Mouse (Mus musculus) embryonic facial prominence, embryonic 11.5 days (tissue): ENCODE data around the gene Gm20388. TPM values are rescaled to one million over a fixed set of nuclear protein-coding genes. Genes with fewer than 3 reads are reported as not detected.

Source experiments
- ATAC-seq: fragments of 200-750 bp; cut with Nextera tagmentation; replicated peaks from 2 replicates; pipeline ENCODE4 v1.8.0; 2017; ENCODE audit warnings: low read depth; ENCODE audit not compliant: insufficient number of reproducible peaks, low FRiP score, low TSS enrichment
- DNase-seq: peaks from one replicate; pipeline ENCODE4 v3.0.0-alpha.2; 2015; ENCODE audit warnings: low spot score
- H3K27ac ChIP-seq: fragments of 300-500 bp; sonication (generic); replicated peaks from 2 replicates; pipeline ENCODE4 v1.5.1; 2014; ENCODE audit warnings: mild to moderate bottlenecking, low read depth, low read length, control low read depth
- H3K27me3 ChIP-seq: fragments of 300-500 bp; sonication (generic); 2 replicates; pipeline ENCODE4 v1.6.1; 2014; ENCODE audit warnings: mild to moderate bottlenecking, low read length, moderate library complexity, mixed read lengths; ENCODE audit not compliant: control insufficient read depth, insufficient read depth
- H3K36me3 ChIP-seq: fragments of 300-500 bp; sonication (generic); replicated peaks from 2 replicates; pipeline ENCODE4 v1.6.1; 2014; ENCODE audit warnings: low read depth, mild to moderate bottlenecking, low read length, moderate library complexity, mixed read lengths; ENCODE audit not compliant: control insufficient read depth, insufficient read depth
- H3K4me1 ChIP-seq: fragments of 300-500 bp; sonication (generic); 2 replicates; pipeline ENCODE4 v1.6.1; 2014; ENCODE audit warnings: low read length, mixed read lengths; ENCODE audit not compliant: control insufficient read depth, insufficient read depth
- H3K4me2 ChIP-seq: fragments of 300-500 bp; sonication (generic); 2 replicates; pipeline ENCODE4 v1.6.1; 2014; ENCODE audit warnings: low read depth, mild to moderate bottlenecking, control low read depth, low read length, moderate library complexity
- H3K4me3 ChIP-seq: fragments of 300-500 bp; sonication (generic); 2 replicates; pipeline ENCODE4 v1.5.1; 2014; ENCODE audit warnings: low read depth, low read length, control low read depth
- H3K9ac ChIP-seq: fragments of 300-500 bp; sonication (generic); replicated peaks from 2 replicates; pipeline ENCODE4 v1.6.1; 2014; ENCODE audit warnings: mild to moderate bottlenecking, control low read depth, low read length
- H3K9me3 ChIP-seq: fragments of 300-500 bp; sonication (generic); replicated peaks from 2 replicates; pipeline ENCODE4 v1.6.1; 2016; ENCODE audit warnings: mild to moderate bottlenecking, low read length, inconsistent platforms, mixed read lengths; ENCODE audit not compliant: control insufficient read depth
- WGBS: fragments of 180-500 bp; shearing (Covaris S2); extraction: QIAGEN DNeasy Blood & Tissue Kit; methylation state at CpG from one replicate; pipeline ENCODE4 v1.1.7; 2014; 5-methylcytosine and 5-hydroxymethylcytosine counted together
- polyA plus RNA-seq: library from polyadenylated mRNA; unstranded; fragments of >200 nt; fragmentation: Nextera tagmentation; extraction: Ambion mirVana; gene quantifications from 2 replicates; pipeline ENCODE4 v1.2.1, GENCODE M21; 2014

Gene Gm20388
- polyA plus RNA-seq, 1 experiment from 2014 or later, result 3.1 TPM

DNA sequence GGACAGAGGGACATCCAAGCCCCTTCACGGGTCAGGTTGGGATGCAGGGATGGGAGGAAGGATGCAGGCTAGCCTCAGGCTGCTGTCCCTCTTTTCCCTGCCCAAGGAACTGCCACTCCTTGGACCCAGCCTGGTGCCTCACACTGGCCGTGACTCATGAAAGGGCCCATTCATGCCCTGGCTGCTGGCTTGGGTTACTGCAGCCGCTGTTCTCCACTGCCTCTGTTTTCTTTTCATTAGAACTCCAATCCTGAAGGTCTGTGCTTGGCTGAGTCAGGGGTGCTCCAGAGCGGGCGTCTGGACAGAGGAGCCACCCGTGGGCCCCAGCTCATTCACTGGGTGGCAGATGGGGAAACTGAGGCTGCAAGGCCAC is 2314.0 kb downstream of the Gm20388 start:
- no peaks in the 10 kb centered on the region for H3K9me3 ChIP-seq
- WGBS, result 20% methylated on average over 6 of the region's 6 CpGs
- no peak overlapping the region for H3K27ac ChIP-seq
- peak; percentile 40 for DNase-seq
- H3K36me3 ChIP-seq, result no peaks in the 10 kb centered on the region
- H3K27me3 ChIP-seq, result peaks cover 8% of the 10 kb centered on the region
- H3K9ac ChIP-seq, result no peak overlapping the region
- no peak overlapping the region for H3K4me3 ChIP-seq
- no peaks in the 10 kb centered on the region for H3K4me1 ChIP-seq
- no peak overlapping the region for H3K4me2 ChIP-seq
- ATAC-seq, result no peak

DNA sequence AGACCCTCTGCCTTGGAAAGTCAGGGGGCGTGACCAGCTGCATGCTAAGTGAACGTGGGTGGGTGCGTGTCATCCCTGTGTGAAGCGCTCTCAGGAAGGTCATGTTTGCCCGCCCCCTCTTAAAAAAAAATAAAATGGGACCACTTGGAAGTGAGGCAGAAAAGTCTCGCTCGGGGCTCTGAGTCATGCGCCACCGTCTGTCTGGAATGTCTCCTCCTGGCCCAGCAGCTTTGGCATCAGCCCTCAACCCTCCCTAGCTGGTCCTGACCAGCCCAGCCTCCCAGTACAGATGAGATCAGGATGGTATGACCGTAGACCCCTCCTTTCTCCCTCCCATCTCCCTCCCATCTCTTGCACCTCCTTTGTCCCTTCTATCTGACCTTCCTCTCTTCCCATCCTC is 2314.8 kb downstream of the Gm20388 start:
- DNase-seq, result no peak
- Histone ChIP-seq H3K9ac (no peak overlapping the region), H3K4me3 (no peak overlapping the region), H3K9me3 (no peaks in the 10 kb centered on the region), H3K27me3 (peaks cover 14% of the 10 kb centered on the region), H3K4me2 (no peak overlapping the region), H3K27ac (no peak overlapping the region), H3K36me3 (no peaks in the 10 kb centered on the region), H3K4me1 (no peaks in the 10 kb centered on the region; the same call in 1 of the 2 replicates)
- WGBS, result 63% methylated on average over 10 of the region's 10 CpGs
- no peak for ATAC-seq

DNA sequence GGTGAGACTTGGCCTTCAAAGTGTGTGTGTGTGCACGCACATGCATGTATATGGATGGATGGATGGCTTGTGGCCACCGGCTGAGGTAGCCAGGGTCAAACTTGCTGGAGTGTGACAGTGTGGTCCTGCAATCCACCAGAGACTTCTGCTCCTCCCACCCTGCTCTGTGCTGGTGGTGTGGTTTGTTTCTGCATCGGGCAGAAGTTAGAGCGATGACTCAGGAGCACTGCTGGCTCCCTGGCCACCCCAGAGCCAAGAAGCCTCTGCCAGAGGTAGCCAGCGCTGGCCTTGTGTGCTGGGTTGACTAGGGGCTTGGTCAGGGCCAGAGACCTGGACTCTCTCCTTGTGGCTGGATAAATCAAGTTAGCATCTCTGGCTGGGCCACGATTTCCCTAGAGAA is 2316.7 kb downstream of the Gm20388 start:
- no peaks in the 10 kb centered on the region for H3K9me3 ChIP-seq
- H3K36me3 ChIP-seq, result no peaks in the 10 kb centered on the region
- WGBS, result 87% methylated on average over 6 of the region's 6 CpGs
- peaks cover 22% of the 10 kb centered on the region for H3K27me3 ChIP-seq
- no peak overlapping the region for H3K27ac ChIP-seq
- ATAC-seq (no peak), DNase-seq (no peak)
- peaks cover 2% of the 10 kb centered on the region; the same call in 1 of the 2 replicates for H3K4me1 ChIP-seq
- H3K9ac ChIP-seq, result no peak overlapping the region
- H3K4me2 ChIP-seq, result no peak overlapping the region
- H3K4me3 ChIP-seq, result no peak overlapping the region

DNA sequence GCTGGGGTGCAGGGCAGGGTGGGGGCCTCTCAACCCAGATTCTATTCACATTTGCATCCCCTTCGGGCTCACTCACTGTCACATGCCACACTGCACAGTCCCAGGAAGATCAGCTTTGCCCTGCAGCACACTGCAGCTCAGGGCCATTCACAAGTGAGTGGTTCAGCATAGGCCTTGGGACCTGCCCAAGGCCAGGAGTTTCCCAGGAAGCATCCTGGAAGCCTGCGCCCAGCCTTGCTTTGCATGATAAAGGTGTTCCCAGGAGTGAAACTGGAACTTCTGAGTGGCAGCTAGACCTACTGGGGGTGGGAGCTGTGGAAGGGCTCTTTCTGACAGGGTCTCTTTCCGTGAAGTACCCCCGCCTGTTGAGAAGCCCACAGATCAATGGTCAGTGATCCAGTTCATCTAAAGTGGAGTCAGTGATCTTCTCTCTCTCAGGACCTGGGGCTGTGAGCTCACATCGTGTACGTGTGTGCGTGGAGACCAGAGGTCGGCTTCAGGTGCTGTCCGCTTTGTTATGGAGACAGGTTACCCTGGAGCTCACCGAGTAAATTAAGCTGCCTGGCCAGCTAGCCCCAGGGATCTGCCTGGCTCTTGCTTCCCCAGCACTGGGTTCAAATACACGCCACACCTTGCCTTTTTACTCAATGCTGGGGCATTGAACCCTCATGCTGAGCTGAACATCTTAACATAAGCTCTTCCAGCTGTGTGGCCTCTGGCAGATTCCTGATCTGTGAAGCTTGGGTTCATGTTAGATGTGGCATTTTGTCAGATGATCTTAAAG is 2318.3 kb downstream of the Gm20388 start:
- DNase-seq, result peak; percentile 16
- peaks cover 24% of the 10 kb centered on the region for H3K27me3 ChIP-seq
- peaks cover 2% of the 10 kb centered on the region; the same call in 1 of the 2 replicates for H3K4me1 ChIP-seq
- no peak overlapping the region for H3K9ac ChIP-seq
- H3K4me3 ChIP-seq, result no peak overlapping the region
- no peak overlapping the region for H3K4me2 ChIP-seq
- ATAC-seq, result no peak
- H3K9me3 ChIP-seq, result no peaks in the 10 kb centered on the region
- H3K36me3 ChIP-seq, result no peaks in the 10 kb centered on the region
- H3K27ac ChIP-seq, result no peak overlapping the region
- 39% methylated on average over 11 of the region's 11 CpGs for WGBS

DNA sequence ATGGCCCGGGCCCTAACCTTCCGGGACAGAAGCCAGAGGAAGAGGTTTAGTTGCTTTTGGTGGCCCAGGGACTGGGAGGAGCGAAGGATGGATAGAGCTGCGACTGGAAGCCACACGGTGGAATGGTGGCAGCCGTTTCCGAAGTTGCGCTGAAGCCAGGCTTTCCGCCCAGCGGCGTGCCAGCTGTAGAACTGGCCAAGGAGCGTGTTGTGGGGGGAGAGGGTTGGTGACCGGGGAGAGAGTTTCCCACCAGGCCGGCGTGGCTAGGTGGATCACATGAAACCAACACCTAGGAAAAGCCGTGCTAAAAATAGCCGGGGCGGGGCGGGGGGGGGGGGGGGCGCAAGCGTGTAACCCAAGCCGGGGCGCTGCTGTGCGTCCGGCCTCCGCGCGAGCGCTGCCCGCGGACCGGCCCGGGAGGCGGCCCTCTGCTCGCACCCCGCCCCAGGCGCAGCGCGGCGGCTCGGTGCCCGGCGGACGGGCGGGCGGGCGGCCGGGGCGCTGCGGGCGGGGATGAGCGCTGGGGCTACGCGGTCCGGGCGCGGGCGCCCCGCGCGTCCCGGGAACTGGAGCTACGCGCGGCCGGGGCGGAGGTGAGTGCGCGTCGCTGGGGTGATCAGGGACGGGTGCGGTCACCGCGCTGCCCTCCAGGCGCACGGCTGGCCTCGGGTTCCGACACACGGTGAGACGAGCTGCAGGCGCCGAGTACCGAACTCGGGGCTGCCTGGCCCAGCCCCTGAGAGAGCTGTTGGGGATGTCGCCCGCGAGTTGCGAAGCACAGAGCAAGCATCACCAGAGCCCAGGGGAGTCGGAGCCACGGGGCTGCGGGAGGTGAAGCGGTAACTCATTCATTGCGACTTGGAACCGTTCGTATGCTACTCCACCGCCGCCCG is 2319.4 kb downstream of the Gm20388 start:
- H3K9ac ChIP-seq, result peak overlapping the region; percentile 67
- no peak overlapping the region for H3K27ac ChIP-seq
- peaks cover 24% of the 10 kb centered on the region for H3K27me3 ChIP-seq
- H3K4me2 ChIP-seq, result peak overlapping the region; percentile 98
- H3K4me1 ChIP-seq, result peaks cover 2% of the 10 kb centered on the region; the same call in 1 of the 2 replicates
- under 1% methylated on average over 66 of the region's 98 CpGs for WGBS
- ATAC-seq (peak; percentile 30; the same call in 1 of the 2 replicates), DNase-seq (peak; percentile 14)
- no peaks in the 10 kb centered on the region for H3K9me3 ChIP-seq
- peak overlapping the region; percentile 55 for H3K4me3 ChIP-seq
- H3K36me3 ChIP-seq, result no peaks in the 10 kb centered on the region

DNA sequence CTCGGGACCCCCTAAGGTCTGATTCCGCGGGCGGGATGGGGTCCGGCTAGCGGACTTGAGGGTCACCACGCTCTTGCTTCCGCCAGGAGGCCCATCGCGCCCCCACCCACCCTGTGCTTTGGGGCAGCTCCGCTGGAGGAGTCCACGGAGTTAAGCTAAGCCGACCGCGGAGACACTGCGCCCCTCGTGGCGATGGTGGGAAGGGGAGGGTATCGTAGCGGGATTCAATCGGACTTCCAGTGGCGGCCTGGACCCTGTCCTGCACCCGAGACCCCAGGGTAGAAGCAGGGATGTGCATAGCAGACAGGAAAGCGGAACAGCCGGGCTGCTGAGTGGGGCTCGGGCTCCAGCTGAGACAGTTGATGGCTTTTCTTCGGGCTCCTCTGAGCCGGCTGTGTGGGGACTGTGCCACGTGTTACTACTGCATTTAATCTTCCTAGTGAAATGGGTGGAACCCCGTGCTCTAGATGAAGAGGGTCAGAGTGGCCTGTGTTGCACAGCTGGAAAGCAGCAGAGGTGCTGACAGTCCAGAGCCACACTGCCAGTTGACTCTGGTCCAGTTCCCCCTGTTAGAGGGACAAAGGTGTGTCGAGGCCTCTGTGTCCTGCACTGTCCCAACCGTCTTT is 2320.2 kb downstream of the Gm20388 start:
- DNase-seq (peak; percentile 90), ATAC-seq (peak; percentile 58)
- peak overlapping the region; percentile 55 for H3K4me3 ChIP-seq
- H3K27me3 ChIP-seq, result peaks cover 24% of the 10 kb centered on the region
- peak overlapping the region; percentile 67 for H3K9ac ChIP-seq
- 6% methylated on average over 32 of the region's 32 CpGs for WGBS
- H3K9me3 ChIP-seq, result no peaks in the 10 kb centered on the region
- no peak overlapping the region for H3K27ac ChIP-seq
- H3K4me1 ChIP-seq, result peaks cover 2% of the 10 kb centered on the region; the same call in 1 of the 2 replicates
- H3K36me3 ChIP-seq, result no peaks in the 10 kb centered on the region
- peak overlapping the region; percentile 98 for H3K4me2 ChIP-seq

DNA sequence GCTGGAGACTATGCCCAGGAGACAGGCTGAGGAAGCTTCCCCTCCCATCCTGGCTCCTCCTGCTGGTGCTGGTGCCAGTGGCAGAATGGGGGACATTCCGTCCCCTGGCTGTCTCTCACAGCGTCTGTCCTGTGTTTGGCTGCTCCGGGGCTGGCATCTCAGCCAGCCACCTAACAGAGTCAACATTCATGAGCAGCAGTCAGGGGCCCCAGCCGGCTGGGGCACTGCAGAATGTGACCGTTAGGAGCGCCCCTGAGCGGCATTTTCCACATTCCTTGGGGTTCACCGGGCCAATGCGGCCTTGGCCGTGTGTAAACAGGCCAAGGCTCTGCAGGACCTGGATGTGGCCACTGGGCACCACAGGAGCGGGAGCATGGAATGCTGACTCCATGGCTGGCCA is 2323.4 kb downstream of the Gm20388 start:
- peaks cover 20% of the 10 kb centered on the region for H3K27me3 ChIP-seq
- no peaks in the 10 kb centered on the region for H3K9me3 ChIP-seq
- H3K36me3 ChIP-seq, result no peaks in the 10 kb centered on the region
- no peak overlapping the region for H3K4me3 ChIP-seq
- ATAC-seq, result no peak
- 26% methylated on average over 11 of the region's 11 CpGs for WGBS
- H3K9ac ChIP-seq, result no peak overlapping the region
- no peak overlapping the region for H3K27ac ChIP-seq
- no peak overlapping the region for H3K4me2 ChIP-seq
- DNase-seq, result peak; percentile 63
- peaks cover 2% of the 10 kb centered on the region; the same call in 1 of the 2 replicates for H3K4me1 ChIP-seq
